Mouse (Mus musculus) limb, embryonic 14.5 days (tissue): Measurements from ENCODE around the gene Ttc7. TPM values are rescaled to one million over a fixed set of nuclear protein-coding genes. Genes with fewer than 3 reads are reported as not detected.
"Not testable (repeated sequence)": the region's sequence is repeated elsewhere in the genome, so short reads cannot be mapped to it uniquely, and the experiment has no call there.

ENCODE experiments used
- ATAC-seq: fragments of 200-750 bp; cut with Nextera tagmentation; 2 replicates; pipeline ENCODE4 v1.8.0; 2017; ENCODE audit warnings: low read depth, moderate number of reproducible peaks, moderate TSS enrichment; ENCODE audit not compliant: low FRiP score
- DNase-seq: peaks from one replicate; pipeline ENCODE4 v3.0.0-alpha.2; 2015; ENCODE audit warnings: low spot score
- H3K27ac ChIP-seq: fragments of 300-500 bp; sonication (generic); replicated peaks from 2 replicates; pipeline ENCODE4 v1.5.1; 2014; ENCODE audit warnings: low read depth, mild to moderate bottlenecking, low read length, moderate library complexity, mixed read lengths
- H3K27me3 ChIP-seq: fragments of 300-500 bp; sonication (generic); 2 replicates; pipeline ENCODE4 v1.6.1; 2014; ENCODE audit warnings: low read length, mixed read lengths; ENCODE audit not compliant: control insufficient read depth, insufficient read depth
- H3K36me3 ChIP-seq: fragments of 300-500 bp; sonication (generic); 2 replicates; pipeline ENCODE4 v1.6.1; 2014; ENCODE audit warnings: mild to moderate bottlenecking, low read length, moderate library complexity, mixed read lengths; ENCODE audit not compliant: control insufficient read depth, insufficient read depth
- H3K4me1 ChIP-seq: fragments of 300-500 bp; sonication (generic); 2 replicates; pipeline ENCODE4 v1.6.1; 2014; ENCODE audit warnings: antibody characterized with exemption, low read length, mixed read lengths; ENCODE audit not compliant: control insufficient read depth, insufficient read depth
- H3K4me2 ChIP-seq: fragments of 300-500 bp; sonication (generic); replicated peaks from 2 replicates; pipeline ENCODE4 v1.6.1; 2014; ENCODE audit warnings: low read depth, mild to moderate bottlenecking, low read length, moderate library complexity; ENCODE audit not compliant: severe bottlenecking
- H3K4me3 ChIP-seq: fragments of 300-500 bp; sonication (generic); replicated peaks from 2 replicates; pipeline ENCODE4 v1.5.1; 2014; ENCODE audit warnings: low read length
- H3K9ac ChIP-seq: fragments of 300-500 bp; sonication (generic); 2 replicates; pipeline ENCODE4 v1.6.1; 2014; ENCODE audit warnings: mild to moderate bottlenecking, low read depth, low read length, moderate library complexity; ENCODE audit not compliant: severe bottlenecking
- H3K9me3 ChIP-seq: fragments of 300-500 bp; sonication (generic); 2 replicates; pipeline ENCODE4 v1.6.1; 2016; ENCODE audit warnings: low read length; ENCODE audit not compliant: control insufficient read depth
- POLR2A ChIP-seq: fragments of 200-500 bp; IDR thresholded peaks from 2 replicates; pipeline ENCODE4 v1.8.0; 2012; ENCODE audit warnings: inconsistent platforms, mild to moderate bottlenecking, moderate library complexity, borderline replicate concordance; ENCODE audit not compliant: insufficient read depth, insufficient read length; ENCODE audit errors: extremely low read depth
- WGBS: fragments of 180-500 bp; shearing (Covaris S2); extraction: QIAGEN DNeasy Blood & Tissue Kit; methylation state at CpG from one replicate; pipeline ENCODE4 v1.1.7; 2014; 5-methylcytosine and 5-hydroxymethylcytosine counted together
- polyA plus RNA-seq, 2 experiments: library from polyadenylated mRNA; depleted of rRNA in 1 of 2; stranded (reverse) in 1 of 2; unstranded in 1 of 2; fragments of >200 nt; fragmentation: Nextera tagmentation in 1 of 2; extraction: Ambion mirVana in 1 of 2; gene quantifications; 2 replicates each; pipeline versions ENCODE4 v1.2.1 to v1.2.3; 2012 to 2014

Gene Ttc7
- polyA plus RNA-seq, 2 experiments = 7.8 to 9.4 TPM

DNA sequence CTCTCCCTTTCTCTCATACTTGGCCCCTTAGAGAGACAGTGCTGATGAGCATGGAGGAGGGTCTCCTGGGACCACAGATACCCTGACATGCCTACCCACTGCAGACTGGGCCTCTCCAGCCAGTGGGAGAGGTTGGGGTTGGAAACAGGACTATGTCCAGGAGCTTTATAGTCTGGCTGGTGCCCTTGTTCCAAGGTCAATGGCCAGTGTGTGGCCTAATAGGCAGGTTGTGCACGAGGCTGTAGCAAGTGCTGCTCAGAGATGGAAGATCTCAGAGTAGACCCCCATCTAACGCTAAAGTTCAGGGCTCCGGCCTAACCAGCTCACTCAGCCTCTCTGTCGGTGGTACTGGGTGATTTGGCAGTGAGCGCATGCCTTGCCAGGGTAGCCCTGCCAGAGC is 9.1 kb downstream of the Ttc7 start:
- ATAC-seq = no peak
- 86% methylated on average over 5 of the region's 5 CpGs for WGBS
- no peak for TF ChIP-seq POLR2A

DNA sequence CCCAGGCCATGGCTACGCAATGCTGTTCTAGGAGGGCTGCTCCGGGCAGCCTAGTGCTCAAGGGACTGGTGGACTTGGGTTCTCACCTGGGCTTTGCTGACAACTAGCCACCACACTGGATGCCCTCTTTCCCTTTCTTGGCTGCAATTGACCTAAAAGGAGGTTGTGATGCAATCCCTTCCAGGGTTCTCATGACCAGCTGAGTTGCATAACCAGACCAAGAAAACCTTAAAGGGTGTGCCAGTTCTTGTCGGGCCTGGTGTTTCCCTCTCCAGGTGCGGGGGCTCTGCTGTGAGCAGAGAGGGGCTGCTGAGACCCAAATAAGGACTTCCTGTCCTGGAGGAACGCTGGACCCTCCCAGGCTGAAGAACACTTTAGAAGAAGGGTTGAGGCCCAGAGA is 10.4 kb downstream of the Ttc7 start:
- no peak overlapping the region for H3K27ac ChIP-seq
- H3K9ac ChIP-seq = no peak overlapping the region
- H3K4me2 ChIP-seq = no peak overlapping the region
- H3K36me3 ChIP-seq = no peaks in the 10 kb centered on the region
- 81% methylated on average over 5 of the region's 5 CpGs for WGBS
- no peaks in the 10 kb centered on the region for H3K9me3 ChIP-seq
- no peaks in the 10 kb centered on the region for H3K27me3 ChIP-seq
- H3K4me1 ChIP-seq = no peaks in the 10 kb centered on the region
- DNase-seq = no peak
- TF ChIP-seq POLR2A = no peak
- ATAC-seq = no peak
- H3K4me3 ChIP-seq = no peak overlapping the region

More for the DNA sequence above, 9.1 kb downstream of the Ttc7 start:
- H3K36me3 ChIP-seq = no peaks in the 10 kb centered on the region
- no peak overlapping the region for H3K4me2 ChIP-seq
- 0 out of 2 replicates have a peak, but pooled peaks cover 1% of the 10 kb centered on the region for H3K4me1 ChIP-seq
- no peaks in the 10 kb centered on the region for H3K27me3 ChIP-seq
- no peak for DNase-seq
- H3K27ac ChIP-seq = no peak overlapping the region
- H3K9ac ChIP-seq = no peak overlapping the region
- H3K4me3 ChIP-seq = no peak overlapping the region
- no peaks in the 10 kb centered on the region for H3K9me3 ChIP-seq

DNA sequence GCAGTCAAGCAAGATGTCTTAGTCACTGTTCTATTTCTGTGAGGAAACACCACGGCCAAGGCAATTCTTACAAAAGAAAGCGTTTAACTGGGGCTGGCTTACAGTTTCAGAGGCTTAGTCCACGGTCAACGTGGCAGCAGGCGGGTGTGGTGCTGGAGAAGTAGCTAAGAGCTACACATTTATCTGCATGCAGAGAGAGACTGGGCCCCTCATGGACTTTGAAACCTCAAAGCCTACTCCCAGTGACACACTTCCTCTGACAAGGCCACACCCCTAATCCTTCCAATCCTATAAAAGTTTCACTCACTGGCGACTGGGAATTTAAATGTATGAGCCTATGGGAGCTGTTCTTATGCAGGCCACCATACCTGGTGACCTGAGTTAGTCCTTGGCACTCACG is 13.1 kb downstream of the Ttc7 start:
- no peaks in the 10 kb centered on the region for H3K36me3 ChIP-seq
- no peak overlapping the region for H3K27ac ChIP-seq
- TF ChIP-seq POLR2A = no peak
- 0 out of 2 replicates have a peak, but pooled peaks cover 2% of the 10 kb centered on the region for H3K4me1 ChIP-seq
- no peak overlapping the region for H3K9ac ChIP-seq
- no peak overlapping the region for H3K4me2 ChIP-seq
- DNase-seq (no peak), ATAC-seq (no peak)
- H3K4me3 ChIP-seq = no peak overlapping the region
- no peaks in the 10 kb centered on the region for H3K27me3 ChIP-seq
- no peaks in the 10 kb centered on the region for H3K9me3 ChIP-seq
- 82% methylated on average over 7 of the region's 7 CpGs for WGBS

GRCm38 (mm10) chr17:87296701-87297100 is 14.0 kb downstream of the Ttc7 start:
- H3K4me2 ChIP-seq, DNase-seq, H3K36me3 ChIP-seq, H3K27ac ChIP-seq, H3K4me1 ChIP-seq, H3K9ac ChIP-seq, ATAC-seq, H3K27me3 ChIP-seq, H3K4me3 ChIP-seq, H3K9me3 ChIP-seq: not testable (repeated sequence)
- 60% methylated on average over 1 of the region's 1 CpGs for WGBS

DNA sequence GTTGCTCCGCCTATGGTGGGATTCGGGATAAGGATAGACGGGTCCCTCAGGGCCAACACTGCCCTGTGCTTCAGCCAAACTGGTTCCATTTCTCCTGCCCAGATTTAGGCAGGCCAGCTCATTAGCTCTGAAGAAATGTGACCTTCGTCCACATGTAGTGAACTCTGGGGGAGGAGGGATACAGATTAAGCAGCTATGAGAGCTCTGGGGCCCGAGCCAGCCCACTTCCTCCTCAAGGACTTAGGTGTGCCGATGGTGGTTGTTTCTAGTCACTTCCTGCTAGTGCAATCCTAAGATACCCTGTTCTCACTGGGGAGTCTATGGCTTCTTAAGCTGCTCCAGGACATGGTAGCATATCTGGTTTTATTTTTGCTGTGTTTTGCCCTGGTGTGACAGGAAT is 16.3 kb downstream of the Ttc7 start:
- no peak overlapping the region for H3K9ac ChIP-seq
- H3K27ac ChIP-seq = no peak overlapping the region
- no peaks in the 10 kb centered on the region for H3K36me3 ChIP-seq
- DNase-seq (no peak), ATAC-seq (no peak)
- H3K4me2 ChIP-seq = no peak overlapping the region
- no peaks in the 10 kb centered on the region for H3K27me3 ChIP-seq
- 54% methylated on average over 6 of the region's 6 CpGs for WGBS
- H3K4me3 ChIP-seq = no peak overlapping the region
- no peaks in the 10 kb centered on the region for H3K9me3 ChIP-seq
- H3K4me1 ChIP-seq = 0 out of 2 replicates have a peak, but pooled peaks cover 2% of the 10 kb centered on the region
- no peak for TF ChIP-seq POLR2A

- WGBS = 82% methylated on average over 10 of the region's 10 CpGs
- DNase-seq = no peak
Measured at GRCm38 (mm10) chr17:87300340-87300739, 17.7 kb downstream of the Ttc7 start.

GRCm38 (mm10) chr17:87301607-87302006 is 18.9 kb downstream of the Ttc7 start:
- not testable (repeated sequence) for H3K4me2 ChIP-seq, H3K27me3 ChIP-seq, H3K36me3 ChIP-seq, H3K27ac ChIP-seq, DNase-seq, H3K9me3 ChIP-seq, H3K9ac ChIP-seq, H3K4me1 ChIP-seq, ATAC-seq, H3K4me3 ChIP-seq
- whole genome bisulfite sequencing = 89% methylated on average over 9 of the region's 9 CpGs

More at GRCm38 (mm10) chr17:87300340-87300739, 17.7 kb downstream of the Ttc7 start:
- Histone ChIP-seq H3K4me3 (no peak overlapping the region), H3K4me1 (0 out of 2 replicates have a peak, but pooled peaks cover 2% of the 10 kb centered on the region), H3K27me3 (no peaks in the 10 kb centered on the region), H3K36me3 (no peaks in the 10 kb centered on the region), H3K27ac (no peak overlapping the region), H3K4me2 (no peak overlapping the region), H3K9ac (no peak overlapping the region), H3K9me3 (no peaks in the 10 kb centered on the region)
- TF ChIP-seq POLR2A = no peak
- ATAC-seq = no peak
